In genomic region chr12:103995292-103996072, GRCm38 (mm10) we compare ENCODE assay signal across 8 mouse cellular contexts. TPM values are rescaled to one million over a fixed set of nuclear protein-coding genes. Genes with fewer than 3 reads are reported as not detected.
DNase-seq lines count a peak whose midpoint lies in the region; ATAC-seq lines count a peak whose summit lies in the region.

No protein-coding gene starts in this region.

- H3K9me3 ChIP-seq in hindbrain, embryonic 14.5 days (ENCODE audit: control insufficient read depth, low read length), result no peaks in the 10 kb centered on the region

- no peak overlapping the region for H3K4me2 ChIP-seq in hindbrain, embryonic 14.5 days (replicated peaks)

- 0 out of 2 replicates have a peak, but pooled peaks have one; percentile 53 for ATAC-seq in hindbrain, embryonic 14.5 days (ENCODE audit: low FRiP score)
- peak; percentile 68 for ATAC-seq in megakaryocyte progenitor cell, adult 5-6 weeks (replicated peaks; ENCODE audit: poor library complexity)

- no peak overlapping the region for H3K27ac ChIP-seq in hindbrain, embryonic 14.5 days

- DNase-seq in gastrocnemius, adult 18-20 months (ENCODE audit: low spot score), result peak; percentile 47
- no peak for DNase-seq in gastrocnemius, postnatal 25 days
- peak; percentile 42 for DNase-seq in adrenal gland, adult 8-10 months
- DNase-seq in embryo, embryonic 11 days, result peak; percentile 63
- peak; percentile 86 for DNase-seq in hindbrain, embryonic 14.5 days (ENCODE audit: low spot score)
- DNase-seq in layer of hippocampus, postnatal 10 days (ENCODE audit: low spot score in 2 of 2), result peak; percentile 82 to 87
- peak; percentile 74 for DNase-seq in right cerebral cortex, postnatal 14 days

- H3K4me3 ChIP-seq in hindbrain, embryonic 14.5 days (replicated peaks; ENCODE audit: low read length), result no peak overlapping the region

- H3K4me1 ChIP-seq in hindbrain, embryonic 14.5 days (replicated peaks; ENCODE audit: control insufficient read depth, insufficient read depth, low read length), result no peaks in the 10 kb centered on the region

- H3K27me3 ChIP-seq in hindbrain, embryonic 14.5 days (ENCODE audit: control insufficient read depth, insufficient read depth, low read length), result no peaks in the 10 kb centered on the region

- no peaks in the 10 kb centered on the region for H3K36me3 ChIP-seq in hindbrain, embryonic 14.5 days (replicated peaks; ENCODE audit: control insufficient read depth, insufficient read depth)

- WGBS in hindbrain, embryonic 14.5 days, result 43% methylated on average over 5 of the region's 5 CpGs

- H3K9ac ChIP-seq in hindbrain, embryonic 14.5 days, result no peak overlapping the region

RNA-seq across cellular contexts. Expression of gene Serpina11, which starts 5.7 kb away (rescaled TPM):
- not detected for total RNA-seq in gastrocnemius, adult 18-20 months (2021)
- not detected for total RNA-seq in gastrocnemius, postnatal 25 days (2021)
- not detected for total RNA-seq in adrenal gland, adult 8-10 months (2022)
- polyA plus RNA-seq in hindbrain, embryonic 14.5 days (2014; fragmentation: Nextera tagmentation; extraction: Ambion mirVana), result not detected in 2 replicates
- not detected for total RNA-seq in layer of hippocampus, postnatal 10 days (2021)
- 0.22 TPM in 1 of 2 replicates, not detected in the other for total RNA-seq in megakaryocyte progenitor cell, adult 5-6 weeks (2015)
- total RNA-seq in megakaryocyte progenitor cell, adult 5-6 weeks (2017), result not detected in 2 replicates

RNA-seq across cellular contexts. Expression of gene Serpina9, which starts 18.1 kb away (rescaled TPM):
- not detected for total RNA-seq in gastrocnemius, adult 18-20 months (2021)
- not detected for total RNA-seq in gastrocnemius, postnatal 25 days (2021)
- not detected for total RNA-seq in adrenal gland, adult 8-10 months (2022)
- polyA plus RNA-seq in hindbrain, embryonic 14.5 days (2014; fragmentation: Nextera tagmentation; extraction: Ambion mirVana), result 0.22 TPM in 1 of 2 replicates, not detected in the other
- under 1 TPM in 1 of 2 experiments, not detected in 1; 0.21 TPM for total RNA-seq in layer of hippocampus, postnatal 10 days (2021)
- total RNA-seq in megakaryocyte progenitor cell, adult 5-6 weeks (2015), result not detected in 2 replicates
- total RNA-seq in megakaryocyte progenitor cell, adult 5-6 weeks (2017), result not detected in 2 replicates

RNA-seq across cellular contexts. Expression of gene Serpina1e, which starts 36.7 kb away (rescaled TPM):
- under 1 TPM in 1 of 2 experiments, not detected in 1; 0.47 TPM for total RNA-seq in gastrocnemius, adult 18-20 months (2021)
- under 1 TPM in 1 of 2 experiments, not detected in 1; 0.27 TPM for total RNA-seq in gastrocnemius, postnatal 25 days (2021)
- 1 to 10 TPM in 1 of 4 experiments, under 1 TPM in 1, not detected in 2; 0.20 to 1.4 TPM for total RNA-seq in adrenal gland, adult 8-10 months (2022)
- polyA plus RNA-seq in hindbrain, embryonic 14.5 days (2014; fragmentation: Nextera tagmentation; extraction: Ambion mirVana), result not detected in 2 replicates
- total RNA-seq in layer of hippocampus, postnatal 10 days (2021), result not detected
- total RNA-seq in megakaryocyte progenitor cell, adult 5-6 weeks (2015), result not detected in 2 replicates
- not detected in 2 replicates for total RNA-seq in megakaryocyte progenitor cell, adult 5-6 weeks (2017)

RNA-seq across cellular contexts. Expression of gene Serpina12, which starts 48.8 kb away (rescaled TPM):
- not detected for total RNA-seq in gastrocnemius, adult 18-20 months (2021)
- total RNA-seq in gastrocnemius, postnatal 25 days (2021), result not detected
- under 1 TPM in 3 of 4 experiments, not detected in 1; 0.08 to 0.38 (median 0.28) TPM for total RNA-seq in adrenal gland, adult 8-10 months (2022)
- not detected in 2 replicates for polyA plus RNA-seq in hindbrain, embryonic 14.5 days (2014; fragmentation: Nextera tagmentation; extraction: Ambion mirVana)
- total RNA-seq in layer of hippocampus, postnatal 10 days (2021), result not detected
- 0.24 TPM in 1 of 2 replicates, not detected in the other for total RNA-seq in megakaryocyte progenitor cell, adult 5-6 weeks (2015)
- 0.30 TPM in 1 of 2 replicates, not detected in the other for total RNA-seq in megakaryocyte progenitor cell, adult 5-6 weeks (2017)
